Mouse (Mus musculus) urinary bladder, postnatal 14 days (tissue): ENCODE data around the gene Nfasc.

Experiments used
- DNase-seq: peaks from one replicate; pipeline ENCODE4 v3.0.0; 2021; ENCODE audit warnings: low spot score

Nfasc gene

DNA sequence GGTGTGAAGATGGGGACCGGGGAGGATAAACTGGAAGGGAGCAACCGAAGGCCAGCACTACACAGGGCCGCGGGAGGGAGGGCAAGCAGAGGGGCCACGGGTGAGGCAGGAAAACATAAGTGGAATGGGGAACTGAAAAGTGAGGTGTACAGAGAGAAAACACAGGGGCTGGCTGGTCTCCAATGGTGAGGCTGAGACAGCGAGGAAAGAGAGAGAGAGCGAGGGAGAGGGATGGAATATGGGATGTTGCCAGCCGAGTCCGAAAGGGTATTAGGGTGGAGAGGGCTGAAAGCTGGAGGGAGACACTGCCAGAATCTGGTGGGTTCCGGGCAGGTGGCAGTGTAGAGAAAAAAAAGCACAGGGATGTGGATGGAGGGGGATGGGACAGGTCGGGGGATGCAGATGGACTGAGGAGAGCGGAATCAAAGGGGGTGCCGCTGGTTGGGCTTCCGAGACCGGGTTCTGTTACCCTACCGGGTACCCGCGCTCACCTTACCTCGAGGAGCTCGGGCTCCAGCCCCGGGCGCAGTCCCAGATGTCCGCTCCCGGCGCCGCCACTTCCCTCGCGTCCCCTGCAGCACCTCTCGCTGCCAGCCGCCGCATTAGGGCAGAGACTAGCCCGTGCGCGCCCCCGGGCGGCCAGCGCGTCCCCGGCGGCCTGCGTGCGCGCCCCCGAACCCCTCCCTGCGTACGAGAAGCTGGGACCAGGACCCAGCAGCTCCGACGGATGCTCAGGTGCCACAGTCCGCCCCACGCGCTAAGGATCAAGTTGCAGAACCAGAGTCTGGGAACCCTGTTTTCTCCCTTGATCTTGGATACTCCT, at the start of gene Nfasc:
Gene Nfasc (minus strand): TSS at position 623 of the 823 bp plus-strand sequence.
- peak; percentile 52 for DNase-seq

DNA sequence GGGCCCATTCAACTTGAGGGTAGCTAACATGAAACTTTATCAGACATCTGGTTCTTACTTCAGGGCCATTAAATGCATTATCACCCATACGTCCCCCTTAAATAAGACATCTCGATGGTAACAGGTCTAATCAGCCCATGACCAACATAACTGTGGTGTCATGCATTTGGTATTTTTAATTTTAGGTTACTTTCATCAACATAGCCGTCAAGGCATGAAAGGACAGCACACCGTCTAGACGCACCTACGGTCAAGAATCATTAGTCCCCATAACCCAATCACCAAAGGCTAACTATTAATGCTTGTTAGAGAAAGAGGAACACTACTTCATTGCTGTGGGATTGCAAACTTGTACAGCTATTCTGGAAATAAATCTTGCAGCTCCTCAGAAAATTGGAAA, 49.5 kb upstream of the Nfasc start:
- DNase-seq: no peak

DNA sequence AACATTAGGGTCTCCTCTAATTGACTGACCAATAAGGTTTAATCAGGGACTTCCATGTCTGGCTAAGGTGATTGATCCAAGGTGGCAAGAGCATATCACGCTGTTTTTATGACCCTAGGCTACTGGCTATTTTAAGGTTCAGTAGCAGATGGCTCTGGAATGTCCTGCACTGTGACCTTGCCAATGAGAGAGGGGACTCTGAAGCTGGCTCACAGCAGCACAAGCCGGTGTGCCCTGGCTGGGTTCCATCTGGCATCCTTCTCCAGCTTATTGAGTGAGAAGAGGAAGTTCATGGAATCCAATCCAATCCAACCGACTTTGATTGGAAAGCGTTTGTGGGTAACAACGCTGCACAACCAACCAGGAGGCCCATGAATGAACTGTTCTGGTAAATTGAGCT, 45.3 kb upstream of the Nfasc start:
- no peak for DNase-seq

DNA sequence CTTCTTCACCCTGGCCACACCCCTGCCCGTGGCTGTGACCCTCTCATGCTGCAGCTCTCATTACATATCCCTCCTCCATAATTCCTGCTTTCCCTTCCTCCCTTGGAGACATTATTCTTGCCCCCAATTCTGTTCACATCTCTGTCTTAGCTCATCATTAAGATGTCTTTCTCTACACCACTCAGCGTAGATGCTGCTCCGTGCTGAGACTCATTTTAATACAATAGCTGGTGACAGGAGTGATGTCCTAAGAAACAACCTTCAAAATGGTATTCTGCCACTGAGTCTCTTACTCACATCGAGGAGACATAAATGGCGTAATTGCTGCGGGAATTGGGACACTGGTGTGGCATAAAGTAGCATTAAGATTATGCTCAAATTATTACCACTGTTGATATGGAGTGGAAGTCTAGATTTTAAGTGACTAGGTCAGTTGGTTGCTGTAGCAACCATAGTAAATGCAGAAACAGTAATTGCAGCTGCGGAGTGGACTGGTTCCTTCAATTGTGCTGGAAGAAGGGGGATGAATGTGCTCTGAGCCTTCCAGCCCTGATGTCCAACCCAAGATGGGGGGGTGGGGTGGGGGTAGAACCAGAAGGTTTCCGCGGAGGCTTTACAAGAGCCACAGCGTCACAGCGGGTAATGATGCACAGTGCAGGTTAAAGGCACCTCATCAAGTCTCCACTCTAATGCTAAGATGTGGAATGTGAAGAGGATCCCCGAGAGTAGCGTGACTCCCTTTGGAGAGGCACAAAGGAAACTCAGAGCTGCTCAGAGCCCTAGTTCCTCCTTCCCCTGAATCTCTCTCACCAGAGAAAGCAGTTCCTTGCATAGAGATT, 40.2 kb upstream of the Nfasc start:
- no peak for DNase-seq

DNA sequence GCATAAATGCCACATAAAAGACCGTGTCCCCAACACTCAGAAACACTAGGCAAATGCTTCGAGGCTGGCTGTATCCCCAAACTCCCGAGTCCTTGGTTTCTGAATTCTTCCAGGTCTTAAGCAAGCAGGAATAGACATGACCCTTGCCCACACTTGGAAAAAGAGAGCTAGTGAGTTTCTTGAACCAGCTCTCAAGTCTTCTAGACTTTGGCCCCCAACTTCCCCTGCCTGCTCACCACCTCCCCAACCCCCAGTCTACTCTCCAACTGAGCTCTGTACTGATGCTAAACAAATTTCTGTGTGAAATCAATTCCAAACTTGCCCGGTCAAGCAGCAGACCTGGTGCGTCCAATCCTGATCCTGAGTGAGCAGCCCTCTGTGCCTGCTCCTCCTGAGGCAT, 39.4 kb upstream of the Nfasc start:
- DNase-seq: no peak

DNA sequence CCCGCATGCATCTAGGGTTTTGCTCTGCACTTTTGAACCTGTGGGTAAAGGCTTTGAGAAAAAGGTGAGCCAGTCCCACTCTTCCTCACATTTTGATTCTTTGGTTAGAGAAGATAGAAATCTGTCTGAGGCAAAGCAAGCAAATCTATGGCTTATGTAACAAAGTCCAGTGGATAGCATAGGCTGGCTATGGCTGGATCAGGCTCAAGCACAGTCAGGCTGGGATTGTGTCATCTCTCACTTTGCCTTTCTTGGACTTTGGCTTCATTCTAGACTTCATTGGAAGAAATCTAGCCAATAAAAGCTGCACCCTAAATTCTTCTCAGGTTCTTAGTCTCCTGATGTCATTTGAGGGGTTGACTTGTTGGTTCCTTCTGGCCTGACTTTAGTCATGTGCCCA, 38.7 kb upstream of the Nfasc start:
- DNase-seq: no peak

DNA sequence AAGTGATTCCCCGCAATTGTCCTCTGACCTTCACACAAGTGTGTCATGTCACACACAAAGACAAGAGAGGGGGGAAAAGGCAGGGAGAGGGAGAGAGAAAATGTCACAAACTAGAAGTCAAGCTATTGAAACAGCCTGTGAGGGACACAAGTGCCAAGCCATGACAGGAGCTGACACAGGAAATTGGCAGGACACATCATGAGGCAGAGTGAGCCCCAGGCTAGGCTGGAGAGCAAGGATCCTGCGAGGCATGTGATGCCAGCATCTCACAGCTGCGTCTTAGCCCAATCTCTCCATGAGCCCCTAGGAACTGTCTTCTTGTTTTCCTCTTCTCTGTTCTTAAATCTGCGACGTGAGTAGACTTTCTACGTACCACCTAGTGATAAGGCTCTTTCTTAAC, 33.4 kb upstream of the Nfasc start:
- no peak for DNase-seq

DNA sequence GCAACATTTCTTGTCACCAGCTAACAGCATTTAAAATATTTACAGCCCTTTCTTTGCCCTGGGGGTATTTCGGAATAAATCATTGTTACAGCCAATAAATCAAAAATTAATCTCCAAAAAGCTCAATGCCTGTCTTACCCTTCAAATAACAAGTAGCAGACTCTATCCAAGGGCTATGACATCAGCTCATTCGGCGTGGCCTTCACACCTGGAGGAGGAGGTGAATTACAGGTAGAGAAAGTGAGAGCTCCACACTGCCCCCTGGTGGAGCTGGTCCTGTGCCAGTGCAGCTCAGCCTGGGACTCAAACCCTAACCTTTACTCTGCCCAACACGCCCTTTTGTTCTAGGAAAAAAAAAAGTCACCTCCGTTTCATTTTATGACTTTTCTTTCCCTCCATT, 29.8 kb upstream of the Nfasc start:
- peak; percentile 67 for DNase-seq

DNA sequence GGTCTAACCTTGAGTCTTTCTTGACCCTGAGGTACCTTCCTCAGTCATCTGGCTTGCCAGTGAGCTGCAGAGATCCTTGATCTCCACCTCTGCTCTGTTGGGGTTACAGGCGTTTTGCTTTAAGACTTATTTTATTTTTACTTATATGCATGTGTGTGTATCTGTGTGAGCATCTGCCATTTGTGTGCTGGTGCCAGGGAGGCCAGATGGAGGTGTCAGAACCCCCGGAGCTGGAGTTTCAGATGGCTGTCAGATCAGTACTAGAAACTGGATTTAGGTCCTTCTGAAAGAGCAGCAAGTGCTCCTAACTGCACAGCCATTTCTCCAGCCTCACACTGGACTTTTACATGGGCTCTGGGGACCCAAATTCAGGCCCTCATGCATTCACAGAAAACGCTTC, 28.0 kb upstream of the Nfasc start:
- no peak for DNase-seq

DNA sequence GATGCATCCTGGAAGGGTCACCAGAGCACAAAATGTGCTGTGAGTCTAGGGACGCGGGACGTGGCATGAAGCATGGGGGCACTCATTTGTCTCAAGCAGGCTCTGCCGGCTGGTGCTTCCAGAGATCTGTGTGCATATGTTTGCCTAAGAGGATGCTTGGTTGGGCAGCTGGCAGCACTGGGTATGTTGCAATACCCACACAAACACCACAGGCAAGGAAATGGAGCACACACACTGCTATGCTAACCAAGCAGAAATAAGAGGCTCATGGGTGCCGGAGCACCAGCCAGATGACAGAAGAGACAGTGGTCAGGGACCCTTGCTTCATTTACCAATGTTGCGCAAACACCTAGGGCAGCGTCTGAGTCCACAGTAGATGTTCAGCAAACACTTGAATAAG, 25.8 kb upstream of the Nfasc start:
- DNase-seq: no peak

DNA sequence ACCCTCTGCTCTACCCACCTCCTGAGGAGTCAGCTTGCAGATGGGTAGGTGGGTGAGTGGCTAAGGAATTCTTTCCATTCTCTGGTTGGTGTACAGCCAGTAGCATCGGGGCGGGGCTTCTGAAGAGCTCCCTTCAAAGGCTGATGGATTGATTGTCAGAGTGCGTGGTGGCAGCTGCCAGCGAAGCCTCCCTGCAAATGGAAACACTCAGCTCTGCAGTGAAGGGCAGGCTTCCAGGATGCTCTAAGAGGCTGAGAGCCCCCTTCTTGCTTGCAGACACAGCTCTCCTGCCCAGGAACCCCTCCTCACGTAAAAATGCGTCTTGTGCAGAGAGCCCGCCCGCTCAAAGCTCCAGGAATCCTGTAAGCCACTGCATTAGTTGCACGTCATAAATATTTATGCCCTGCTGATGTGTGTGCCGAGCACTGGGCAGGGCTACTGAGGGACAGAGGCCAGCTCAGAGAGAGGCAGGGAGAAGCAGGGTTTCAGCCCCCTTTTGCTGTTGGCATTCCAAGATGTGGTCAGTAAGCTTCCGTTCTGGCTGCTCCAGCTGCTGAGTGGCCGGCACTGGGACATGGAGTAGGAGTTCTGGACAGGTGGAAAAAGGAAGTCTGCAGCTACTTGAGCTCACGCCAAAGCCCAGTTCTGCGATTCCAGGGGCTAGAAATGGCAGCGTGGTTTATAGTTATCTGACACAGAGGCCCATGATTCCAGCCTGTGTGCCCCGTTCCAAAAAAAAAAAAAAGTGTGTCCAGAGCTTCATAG, 24.5 kb upstream of the Nfasc start:
- DNase-seq: no peak

DNA sequence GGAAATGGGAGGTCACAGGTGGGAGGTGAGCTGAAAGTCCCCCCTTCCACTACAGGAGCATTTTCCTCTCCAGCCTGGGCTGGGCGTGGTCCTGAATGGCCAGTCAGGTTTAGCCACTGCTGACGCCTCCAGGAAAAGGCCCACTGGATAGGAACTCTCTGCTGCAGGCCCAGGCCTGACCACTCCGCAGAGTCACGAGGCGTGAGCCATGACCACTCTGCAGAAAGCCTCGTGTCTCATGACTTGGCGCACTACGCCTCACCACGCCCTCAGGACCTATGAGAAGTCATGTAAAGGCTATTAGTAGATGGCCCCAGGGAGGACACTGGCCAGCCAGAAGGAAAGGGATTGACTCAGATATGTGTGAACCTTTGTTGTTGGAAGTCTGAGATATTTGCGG, 23.6 kb upstream of the Nfasc start:
- DNase-seq: peak; percentile 56

DNA sequence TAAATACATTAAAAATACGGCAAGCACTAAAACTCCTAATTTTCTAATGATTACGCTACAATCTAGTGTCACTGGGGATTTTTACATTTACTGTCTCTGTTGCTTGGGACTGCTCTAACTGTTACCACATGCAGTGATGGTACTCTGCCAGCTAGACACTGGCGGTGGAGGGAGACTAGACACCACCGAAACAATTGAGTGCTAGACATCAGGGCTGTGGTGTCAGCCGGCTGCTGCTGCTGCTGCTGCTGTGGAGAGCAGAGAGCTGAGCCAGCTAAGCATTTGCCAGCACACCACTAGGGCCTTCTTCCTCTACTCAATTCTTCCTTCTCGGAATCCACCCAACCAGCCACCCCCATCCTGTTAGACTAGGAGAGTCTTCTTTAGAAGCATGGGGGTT, 17.8 kb upstream of the Nfasc start:
- DNase-seq: no peak

DNA sequence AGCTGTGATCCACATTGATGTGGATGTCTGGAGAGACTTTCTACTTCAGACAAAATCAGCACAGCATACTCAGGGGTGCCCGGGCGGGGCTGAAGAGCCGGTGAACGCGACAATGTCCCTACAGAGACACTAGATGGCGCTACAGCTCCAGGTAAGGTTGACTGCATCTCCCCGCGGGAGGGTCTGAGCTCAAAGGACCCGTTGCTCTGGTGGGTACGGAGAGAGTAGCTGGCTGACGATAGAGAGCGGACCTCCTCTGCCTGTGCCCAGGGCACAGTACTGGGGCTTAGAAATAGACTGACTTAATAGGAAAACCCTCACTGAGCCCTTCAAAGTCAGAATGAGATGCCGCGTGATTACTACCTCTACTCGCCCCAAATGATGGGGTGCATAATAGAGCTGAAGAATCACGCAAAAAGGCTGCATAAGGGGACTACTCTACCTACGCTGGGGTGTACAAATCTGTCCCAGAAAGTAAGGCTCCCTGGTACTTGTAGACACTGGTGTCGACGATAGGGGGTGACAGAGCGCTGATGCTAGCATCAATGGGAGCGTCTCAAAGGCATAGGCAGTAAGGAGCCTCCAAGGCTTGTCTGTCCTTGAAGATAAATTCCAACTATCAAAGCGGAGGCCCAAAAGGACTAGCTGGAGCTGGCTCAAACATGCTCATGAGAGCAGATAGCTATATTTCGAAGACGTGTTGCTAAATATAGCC, 17.2 kb upstream of the Nfasc start:
- peak; percentile 59 for DNase-seq

DNA sequence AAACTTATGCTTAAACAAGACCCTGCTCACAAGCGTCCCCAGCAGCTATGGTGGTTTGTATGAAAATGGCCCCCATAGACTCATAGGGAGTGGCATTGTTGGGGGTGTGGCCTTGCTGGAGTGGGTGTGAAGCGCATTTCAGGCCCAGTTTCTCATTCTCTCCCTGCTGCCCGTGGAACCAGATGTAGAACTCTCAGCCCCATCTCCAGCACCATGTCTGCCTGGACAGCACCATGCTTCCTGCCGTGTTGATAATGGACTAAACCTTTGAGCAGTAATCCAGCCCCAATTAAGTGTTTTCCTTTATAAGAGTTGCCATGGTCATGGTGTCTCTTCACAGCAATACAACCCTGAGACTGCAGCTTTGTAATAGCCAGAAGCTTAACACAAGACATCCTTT, 13.6 kb upstream of the Nfasc start:
- DNase-seq: no peak

DNA sequence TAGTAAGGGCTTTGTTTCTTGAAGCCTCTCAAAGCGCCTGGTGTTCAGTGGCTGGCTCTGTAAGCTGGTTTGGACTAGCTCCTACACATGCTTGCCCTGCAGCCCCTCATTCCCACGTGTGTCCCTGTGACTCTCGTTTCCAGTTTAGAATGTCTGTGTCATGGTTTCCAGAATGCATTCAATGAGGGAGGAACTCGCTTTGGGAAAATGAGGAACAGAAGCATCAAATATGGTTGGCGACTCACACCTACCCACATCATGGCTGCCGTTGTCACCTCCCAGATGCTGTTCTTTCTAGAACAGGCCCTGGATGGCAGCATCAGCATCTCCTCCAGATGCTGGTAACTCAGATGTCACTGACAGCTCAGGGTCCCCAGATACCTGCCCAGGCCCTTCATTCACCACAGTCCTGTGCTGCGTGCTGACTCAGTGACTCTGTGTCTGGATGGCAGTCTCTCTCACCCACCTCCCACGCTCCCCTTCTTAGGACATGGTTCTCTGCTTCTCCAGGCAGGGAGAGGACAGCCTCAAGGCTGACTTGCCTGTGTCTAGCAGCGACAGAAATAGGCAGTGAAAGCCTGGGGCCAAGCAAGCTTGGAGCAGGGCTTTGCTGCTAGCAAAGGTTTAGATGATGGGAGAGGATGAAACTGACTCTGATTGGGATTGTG, 7.8 kb upstream of the Nfasc start:
- DNase-seq: no peak

DNA sequence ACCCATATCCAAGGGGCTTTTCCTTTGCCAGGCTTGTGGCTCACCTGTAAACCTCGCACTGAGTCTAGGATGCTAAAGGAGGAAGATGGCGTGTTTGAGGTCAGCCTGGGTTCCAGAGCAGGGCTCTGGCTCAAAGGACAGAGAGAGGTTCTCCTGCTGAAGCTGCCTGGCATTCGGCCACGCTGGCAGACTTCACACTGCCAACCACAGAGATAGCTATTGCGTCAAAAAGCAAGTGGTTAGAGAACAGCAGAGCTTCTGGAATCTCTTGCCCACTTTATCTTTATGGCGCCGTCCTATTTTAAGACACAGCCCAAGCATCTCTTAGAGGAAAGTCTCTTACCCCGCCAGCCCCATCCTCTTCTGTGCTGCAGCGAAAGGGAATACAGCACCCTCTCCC, 4.7 kb upstream of the Nfasc start:
- DNase-seq: no peak

DNA sequence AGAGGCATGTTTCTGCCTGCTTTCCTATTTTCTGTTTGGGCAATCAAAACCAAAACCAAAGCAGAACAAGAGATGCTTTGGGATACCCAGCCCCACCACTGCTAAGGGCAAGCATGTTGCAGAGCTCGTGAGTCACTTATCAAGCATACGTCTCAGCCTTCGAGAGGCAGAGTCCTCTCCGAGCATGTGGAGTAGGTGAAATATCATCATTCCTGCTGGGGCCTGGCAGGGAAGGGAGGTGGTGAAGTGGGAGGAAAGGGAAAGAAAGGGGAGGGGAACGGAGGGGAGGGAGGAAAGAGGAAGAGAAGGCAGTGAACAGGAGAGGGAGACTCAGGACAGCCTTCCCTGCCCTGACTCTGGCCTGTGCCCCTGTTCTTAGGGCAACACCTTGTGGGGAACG, 4.0 kb upstream of the Nfasc start:
- no peak for DNase-seq

DNA sequence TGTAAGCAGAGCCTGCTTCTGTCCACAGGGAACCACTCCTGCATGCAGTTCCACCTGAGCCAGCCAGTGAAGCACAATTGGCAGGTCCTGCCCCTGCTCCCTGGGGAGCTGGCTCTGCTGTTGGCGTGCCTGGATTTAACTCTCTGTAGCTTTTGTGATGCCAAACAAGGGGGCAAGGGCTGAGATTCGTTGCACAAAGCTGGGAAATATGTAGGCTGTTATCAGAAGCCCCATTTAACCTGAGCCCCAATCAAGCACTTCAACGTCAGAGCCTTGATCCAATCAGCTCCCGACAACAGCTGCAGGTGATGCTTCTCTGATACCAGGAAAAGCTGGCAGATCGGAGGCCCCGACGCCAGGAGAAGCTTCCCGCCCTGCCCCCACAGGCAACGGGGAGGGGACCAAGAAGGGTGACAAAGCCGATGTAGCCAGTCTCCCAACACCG, 2.5 kb downstream of the Nfasc start:
- no peak for DNase-seq

DNA sequence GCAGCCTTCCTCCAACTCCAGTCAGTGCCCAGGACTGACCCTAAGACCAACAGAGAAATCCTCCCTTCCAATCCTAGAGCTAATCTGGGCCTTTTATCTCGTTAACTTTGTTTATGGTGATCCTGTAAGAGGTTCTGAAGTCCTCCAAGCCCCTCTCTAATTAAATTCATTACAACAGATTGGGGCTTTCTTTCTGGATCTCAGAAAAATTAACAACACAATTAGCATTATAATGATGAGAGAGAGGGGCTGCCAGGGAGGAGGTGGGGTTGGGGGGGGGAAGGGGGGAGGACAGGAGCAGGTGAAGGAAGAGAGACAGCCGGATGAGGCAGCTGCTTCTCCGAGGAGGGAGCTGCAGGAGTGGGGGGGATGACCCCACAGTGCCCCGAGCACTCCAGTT, 5.4 kb downstream of the Nfasc start:
- no peak for DNase-seq

DNA sequence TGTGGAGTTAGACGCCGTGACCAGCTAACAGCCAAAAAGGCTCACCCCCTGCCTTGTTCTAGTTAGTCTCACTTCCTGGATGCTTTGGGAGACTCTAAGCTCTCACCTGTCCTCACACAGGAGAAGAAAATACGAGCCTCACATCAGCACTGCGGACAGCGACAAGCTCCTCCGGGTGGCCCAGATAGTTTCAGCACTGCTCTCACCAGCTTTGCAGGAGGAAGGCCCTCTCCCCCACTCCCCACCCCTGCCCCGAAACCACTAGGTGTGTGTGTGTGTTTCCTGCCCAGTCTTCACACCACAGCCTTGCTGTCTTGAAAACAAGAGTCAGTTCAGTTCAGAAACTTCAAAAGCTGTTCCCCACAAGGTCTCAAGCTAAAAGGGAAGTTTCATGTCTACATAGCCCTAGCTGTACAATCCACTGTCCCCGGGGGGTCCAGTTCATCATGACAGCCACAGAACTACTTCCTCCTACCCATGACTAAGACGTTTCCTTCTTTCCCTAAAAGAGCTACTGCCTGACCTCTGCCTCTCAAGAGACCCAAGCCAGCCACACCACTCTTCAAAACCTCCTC, 7.6 kb downstream of the Nfasc start:
- DNase-seq: peak; percentile 7
